Mouse (Mus musculus): Measurements from ENCODE around the gene Vmn2r107. TPM values are rescaled to one million over a fixed set of nuclear protein-coding genes. Genes with fewer than 3 reads are reported as not detected.

Vmn2r107 gene
- polyA plus RNA-seq (2012; rRNA removed): not detected in 2 replicates

DNA sequence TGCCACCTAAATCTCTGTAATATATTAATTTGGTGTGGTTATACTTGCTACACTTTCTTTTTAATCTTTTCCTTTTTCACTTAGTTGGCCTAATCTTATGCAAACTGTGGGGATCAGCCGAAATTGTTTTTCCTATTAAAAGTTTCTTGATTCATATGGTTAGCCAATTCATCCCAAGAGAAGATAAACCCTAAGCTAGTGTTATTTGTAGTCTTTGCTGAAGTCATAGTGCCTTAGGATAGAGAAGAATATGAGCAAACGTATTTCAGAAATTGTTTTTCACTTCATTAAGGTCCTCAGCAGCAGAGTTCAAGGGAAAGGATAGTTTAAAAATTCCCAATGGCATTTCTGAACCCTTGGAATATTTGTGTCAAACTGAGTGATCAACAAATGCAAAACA is at the start of gene Vmn2r107:
Gene Vmn2r107 (plus strand): TSS at position 301 of the 400 bp plus-strand sequence.

DNA sequence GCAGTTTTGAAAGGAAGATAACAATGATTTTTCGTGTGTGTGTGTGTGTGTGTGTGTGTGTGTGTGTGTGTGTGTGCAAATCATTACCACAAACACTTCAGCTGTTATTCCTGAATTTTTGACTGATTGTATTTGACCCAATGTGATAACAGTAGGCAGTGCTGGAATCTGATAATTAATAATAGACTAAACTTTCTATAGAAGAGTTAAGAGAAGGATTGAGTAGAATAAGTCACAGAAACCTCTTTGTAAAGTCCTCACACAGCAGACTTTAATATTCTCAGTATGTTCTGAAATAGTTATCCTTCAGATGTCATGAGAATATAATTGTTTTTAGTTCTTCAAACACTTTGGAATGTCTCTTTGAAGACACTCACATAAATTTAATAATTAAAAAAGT is 68.8 kb downstream of the Vmn2r107 start, which contains the start of gene Vmn1r224:
Gene Vmn1r224 (plus strand): TSS at position 301 of the 400 bp plus-strand sequence.

Other genes with a start within 250 kb of the Vmn2r107 start
- gene Fpr-rs7, start 231.0 kb upstream of the Vmn2r107 start, polyA plus RNA-seq (2012; rRNA removed): not detected in 2 replicates
- not detected in 2 replicates for gene Fpr-rs6, start 162.1 kb upstream of the Vmn2r107 start, polyA plus RNA-seq (2012; rRNA removed)
- gene Vmn2r105, start 110.2 kb upstream of the Vmn2r107 start, polyA plus RNA-seq (2012; rRNA removed): not detected in 2 replicates
- gene Vmn2r106, start 59.7 kb upstream of the Vmn2r107 start, polyA plus RNA-seq (2012; rRNA removed): not detected in 2 replicates
- gene Vmn1r224, start 68.9 kb downstream of the Vmn2r107 start, polyA plus RNA-seq (2012; rRNA removed): not detected in 2 replicates
- gene Vmn2r108, start 136.1 kb downstream of the Vmn2r107 start, polyA plus RNA-seq (2012; rRNA removed): not detected in 2 replicates
- gene Vmn1r225, start 152.9 kb downstream of the Vmn2r107 start, polyA plus RNA-seq (2012; rRNA removed): not detected in 2 replicates
- not detected in 2 replicates for gene Vmn2r109, start 219.5 kb downstream of the Vmn2r107 start, polyA plus RNA-seq (2012; rRNA removed)